Mouse (Mus musculus): ENCODE data around the gene Foxred1.

DNA sequence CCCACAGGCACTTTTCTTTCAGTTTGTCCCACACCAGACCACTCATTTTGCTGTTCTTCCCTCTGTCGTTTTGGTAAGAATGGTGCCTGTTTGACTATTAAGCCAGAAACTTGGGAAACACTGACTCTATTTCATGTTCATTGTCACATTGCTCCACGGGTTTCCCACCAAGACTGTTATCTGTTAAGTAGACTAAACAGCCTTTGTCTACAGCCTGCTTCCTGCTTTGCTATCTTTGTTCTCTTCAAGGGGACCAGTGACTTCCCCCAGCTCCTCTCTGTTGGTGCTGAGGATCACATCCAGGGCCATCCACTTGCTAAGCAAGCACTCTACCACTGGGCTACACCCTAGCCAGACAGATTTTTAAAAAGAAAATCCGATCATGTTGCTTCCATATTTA is 7.3 kb downstream of the Foxred1 start:
- TF ChIP-seq POLR2A (IDR thresholded peaks at IDR 0.05; ENCODE audit: low read depth, low read length) (no peak), CTCF (IDR thresholded peaks at IDR 0.05; ENCODE audit: borderline replicate concordance, insufficient read depth, low read length) (no peak)

Data from embryonic fibroblast, embryonic 13.5 days (primary cell).